Mouse (Mus musculus) heart, adult 2 months (tissue): ENCODE measurements at regions not wholly inside any gene's neighbourhood (a gene's known extent, or its start where the extent isn't known, plus 50 kb on each side); places are given as distances from the start of the nearest gene placed in this dataset.

Experiments
- CTCF ChIP-seq: fragments of 200-600 bp; IDR thresholded peaks from 2 replicates; pipeline ENCODE4 v1.8.1; 2022; ENCODE audit warnings: antibody characterized with exemption, mild to moderate bottlenecking, moderate library complexity
- POLR2A ChIP-seq: fragments of 200-500 bp; IDR thresholded peaks from 2 replicates; pipeline ENCODE4 v1.6.1; 2011; ENCODE audit warnings: mild to moderate bottlenecking, low read depth, low read length, control low read depth; ENCODE audit not compliant: insufficient read depth

GRCm38 (mm10) chr5:106780749-106781148, 83.7 kb upstream of the Zfp644 start:
- no peak for TF ChIP-seq CTCF
- TF ChIP-seq POLR2A, result no peak
